Mouse (Mus musculus): ENCODE results near the gene Pts.

DNA sequence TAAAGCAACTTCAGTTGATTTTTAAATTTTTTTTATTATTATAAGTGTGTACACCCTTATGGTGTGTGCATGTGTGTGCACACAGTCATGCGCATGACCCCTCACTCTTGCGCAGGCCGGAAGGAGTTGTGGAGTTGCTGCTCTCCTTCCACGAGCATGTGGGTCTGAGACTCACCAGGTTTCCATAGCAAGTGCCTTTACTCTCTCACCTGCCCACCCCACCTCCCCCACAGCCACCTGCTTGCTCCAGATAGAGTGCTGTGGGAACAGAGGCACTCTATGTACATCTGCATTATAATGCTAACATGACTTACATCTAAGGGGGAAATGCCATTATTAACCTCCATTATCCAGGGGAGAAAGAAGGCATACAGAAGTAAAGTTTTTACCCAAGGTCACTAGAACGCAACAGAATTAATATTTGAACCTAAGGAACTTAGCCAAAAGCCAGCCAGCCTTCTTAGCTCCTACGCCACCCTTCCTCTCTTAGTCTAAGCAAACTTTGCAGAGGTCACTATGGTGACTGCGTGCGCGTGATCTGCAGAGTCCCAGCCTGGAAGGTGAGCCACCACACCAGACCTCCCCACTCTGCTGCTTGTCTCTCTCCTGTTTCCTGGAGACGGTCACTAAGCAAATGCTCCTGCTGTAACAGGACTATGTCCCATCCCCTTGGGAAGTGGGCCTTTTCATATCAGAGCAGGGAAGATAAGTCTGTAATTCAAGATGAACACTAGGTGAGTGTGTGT, 32.9 kb downstream of the Pts start:
- TF ChIP-seq POLR2A (IDR thresholded peaks at IDR 0.05; ENCODE audit: borderline replicate concordance, low read depth, low read length) (no peak), CTCF (IDR thresholded peaks at IDR 0.05; ENCODE audit: low read depth, low read length) (no peak)
